Mouse (Mus musculus) brain, embryonic 14.5 days (tissue): ENCODE results near the gene Tmem184b.

ENCODE experiments used
- CTCF ChIP-seq: fragments of 200-500 bp; IDR thresholded peaks from 2 replicates; pipeline ENCODE4 v1.5.1; 2012; ENCODE audit warnings: inconsistent platforms, mild to moderate bottlenecking, moderate library complexity, borderline replicate concordance; ENCODE audit not compliant: insufficient read depth, insufficient read length; ENCODE audit errors: extremely low read depth
- POLR2A ChIP-seq: fragments of 200-500 bp; IDR thresholded peaks from 2 replicates; pipeline ENCODE4 v1.6.1; 2012; ENCODE audit warnings: mild to moderate bottlenecking, inconsistent platforms, borderline replicate concordance; ENCODE audit not compliant: poor library complexity, insufficient read depth, insufficient read length, severe bottlenecking; ENCODE audit errors: extremely low read depth

DNA sequence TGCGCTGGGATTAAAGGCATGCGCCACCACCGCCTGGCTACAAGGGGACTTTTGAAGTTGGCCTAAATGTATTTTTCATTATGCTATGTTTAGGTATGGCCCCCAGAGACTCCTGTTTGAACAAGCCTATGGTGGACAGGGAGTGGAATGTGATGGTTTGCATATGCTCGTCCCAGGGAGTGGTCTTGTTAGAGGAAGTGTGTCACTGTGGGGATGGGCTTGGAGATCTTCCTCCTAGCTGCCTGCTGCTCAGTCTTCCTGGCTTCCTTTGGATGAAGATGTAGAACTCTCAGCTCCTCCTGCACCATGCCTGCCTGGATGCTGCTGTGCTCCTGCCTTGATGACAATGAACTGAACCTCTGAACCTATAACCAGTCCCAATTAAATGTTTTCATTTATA, 72.8 kb downstream of the Tmem184b start:
- TF ChIP-seq CTCF (no peak), POLR2A (no peak)
